Mouse (Mus musculus): ENCODE data around the gene Gm14085.
A peak's percentile ranks its signal among the peaks of the same experiment; 100 is the strongest.
"Not testable (repeated sequence)": the region's sequence is repeated elsewhere in the genome, so short reads cannot be mapped to it uniquely, and the experiment has no call there.

Gm14085 gene

GRCm38 (mm10) chr2:122484641-122485040 is at the start of gene Gm14085:
Gene Gm14085 (plus strand): TSS chr2:122484941.
- no peak for DNase-seq (ENCODE audit: extremely low read depth, insufficient read length, low spot score)

- DNase-seq (ENCODE audit: extremely low read depth, insufficient read length, low spot score): not testable (repeated sequence)
Measured at GRCm38 (mm10) chr2:122438706-122439482, 45.8 kb upstream of the Gm14085 start.

- DNase-seq (ENCODE audit: extremely low read depth, insufficient read length, low spot score): not testable (repeated sequence)
Measured at GRCm38 (mm10) chr2:122440521-122440920, 44.2 kb upstream of the Gm14085 start.

GRCm38 (mm10) chr2:122441000-122441933 is 43.5 kb upstream of the Gm14085 start:
- no peak for DNase-seq (ENCODE audit: extremely low read depth, insufficient read length, low spot score)

GRCm38 (mm10) chr2:122450351-122450750 is 34.4 kb upstream of the Gm14085 start:
- DNase-seq (ENCODE audit: extremely low read depth, insufficient read length, low spot score): no peak

- DNase-seq (ENCODE audit: extremely low read depth, insufficient read length, low spot score): no peak
Measured at GRCm38 (mm10) chr2:122452426-122452825, 32.3 kb upstream of the Gm14085 start.

- DNase-seq (ENCODE audit: extremely low read depth, insufficient read length, low spot score): no peak
Measured at GRCm38 (mm10) chr2:122466901-122467300, 17.8 kb upstream of the Gm14085 start.

GRCm38 (mm10) chr2:122467351-122468013 is 17.3 kb upstream of the Gm14085 start:
- peak; percentile 30 for DNase-seq (ENCODE audit: extremely low read depth, insufficient read length, low spot score)

- no peak for DNase-seq (ENCODE audit: extremely low read depth, insufficient read length, low spot score)
Measured at GRCm38 (mm10) chr2:122469221-122469620, 15.5 kb upstream of the Gm14085 start.

- DNase-seq (ENCODE audit: extremely low read depth, insufficient read length, low spot score): no peak
Measured at GRCm38 (mm10) chr2:122476585-122476984, 8.2 kb upstream of the Gm14085 start.

- not testable (repeated sequence) for DNase-seq (ENCODE audit: extremely low read depth, insufficient read length, low spot score)
Measured at GRCm38 (mm10) chr2:122483787-122484186, 954 bp upstream of the Gm14085 start.

GRCm38 (mm10) chr2:122485654-122486053 is 913 bp downstream of the Gm14085 start:
- DNase-seq (ENCODE audit: extremely low read depth, insufficient read length, low spot score): not testable (repeated sequence)

- DNase-seq (ENCODE audit: extremely low read depth, insufficient read length, low spot score): not testable (repeated sequence)
Measured at GRCm38 (mm10) chr2:122486122-122486521, 1.4 kb downstream of the Gm14085 start.

- DNase-seq (ENCODE audit: extremely low read depth, insufficient read length, low spot score): no peak
Measured at GRCm38 (mm10) chr2:122486674-122487073, 1.9 kb downstream of the Gm14085 start.

GRCm38 (mm10) chr2:122529696-122530095 is 45.0 kb downstream of the Gm14085 start:
- DNase-seq (ENCODE audit: extremely low read depth, insufficient read length, low spot score): not testable (repeated sequence)

- DNase-seq (ENCODE audit: extremely low read depth, insufficient read length, low spot score): no peak
Measured at GRCm38 (mm10) chr2:122531290-122531689, 46.5 kb downstream of the Gm14085 start.

- DNase-seq (ENCODE audit: extremely low read depth, insufficient read length, low spot score): no peak
Measured at GRCm38 (mm10) chr2:122531726-122532125, 47.0 kb downstream of the Gm14085 start.

- DNase-seq (ENCODE audit: extremely low read depth, insufficient read length, low spot score): no peak
Measured at GRCm38 (mm10) chr2:122532136-122532801, 47.5 kb downstream of the Gm14085 start.

GRCm38 (mm10) chr2:122532802-122533186 is 48.1 kb downstream of the Gm14085 start:
- DNase-seq (ENCODE audit: extremely low read depth, insufficient read length, low spot score): no peak

- DNase-seq (ENCODE audit: extremely low read depth, insufficient read length, low spot score): no peak
Measured at GRCm38 (mm10) chr2:122533378-122533777, 48.6 kb downstream of the Gm14085 start.
